Mouse (Mus musculus) olfactory bulb, adult 2 months (tissue): ENCODE data around the gene Fat3.

Source experiments
- CTCF ChIP-seq: fragments of 200-500 bp; IDR thresholded peaks from 2 replicates; pipeline ENCODE4 v1.5.1; 2012; ENCODE audit warnings: low read depth, mild to moderate bottlenecking, low read length, moderate library complexity; ENCODE audit not compliant: insufficient read depth
- POLR2A ChIP-seq: fragments of 200-500 bp; IDR thresholded peaks from 2 replicates; pipeline ENCODE4 v1.6.1; 2012; ENCODE audit warnings: mild to moderate bottlenecking, low read depth, low read length, moderate library complexity; ENCODE audit not compliant: insufficient read depth

DNA sequence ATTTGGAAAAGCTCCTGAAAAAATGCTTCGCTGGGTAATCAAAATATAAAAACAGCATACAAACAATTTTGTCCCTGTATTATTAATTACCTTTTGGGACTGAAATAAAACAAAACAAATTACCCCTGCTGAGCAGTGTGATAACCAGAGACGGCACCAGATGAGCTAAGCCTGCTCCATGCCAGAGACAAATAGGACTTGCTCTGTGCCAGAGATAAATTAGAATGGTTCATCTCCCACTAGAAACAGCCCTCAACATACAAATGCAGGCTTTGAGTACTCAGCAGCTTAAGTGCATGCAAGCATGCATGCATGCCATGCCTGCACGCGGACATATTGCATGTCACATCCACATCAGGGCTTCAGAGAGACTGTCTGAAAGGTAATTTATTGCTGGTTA lies 288.9 kb downstream of the Fat3 start:
- TF ChIP-seq CTCF (no peak), POLR2A (no peak)
